Mouse (Mus musculus): ENCODE results near the gene Hyal3.

GRCm38 (mm10) chr9:107629901-107630425 lies 49.3 kb downstream of the Hyal3 start:
- TF ChIP-seq ZNF384 (IDR thresholded peaks at IDR 0.05; ENCODE audit: low read depth, low read length), result no peak
- no peak for TF ChIP-seq CHD2 (IDR thresholded peaks at IDR 0.05; ENCODE audit: low read depth, low read length)

Data from ES-E14 (cell line).